9 mouse cellular contexts compared by ENCODE assay signal in the genomic region with DNA sequence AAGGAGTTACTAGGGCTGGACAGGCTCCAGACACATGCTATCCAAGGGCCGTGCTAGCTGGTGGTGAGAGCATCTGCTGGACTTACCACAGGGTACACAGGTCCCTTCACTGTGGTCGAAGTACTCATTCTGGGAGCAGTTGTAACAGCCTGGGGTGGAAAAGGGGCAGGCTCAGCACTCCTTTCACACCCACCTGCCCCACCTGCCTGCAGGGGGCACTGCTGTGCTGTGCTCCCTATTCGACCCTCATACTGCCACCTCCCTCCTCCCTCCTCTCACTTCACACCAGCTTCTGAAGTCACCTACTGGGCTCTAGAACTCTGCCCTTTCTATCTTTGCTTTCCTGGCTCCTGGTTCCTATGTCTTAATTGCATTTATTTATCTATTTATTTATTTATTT. TPM values are rescaled to one million over a fixed set of nuclear protein-coding genes. Genes with fewer than 3 reads are reported as not detected.
DNase-seq lines count a peak whose midpoint lies in the region; ATAC-seq lines count a peak whose summit lies in the region.
"Had no signal": no experiment of that assay in that cellular context is flagged by ENCODE, and none has a peak within 500 bp of the region (broad histone marks: within the 10 kb centered on the region; RNA-seq: fewer than 3 reads in every experiment).

No protein-coding gene starts in this region.

- 62% methylated on average over 3 of the region's 3 CpGs for WGBS in midbrain, embryonic 13.5 days

- no peaks in the 10 kb centered on the region for H3K36me3 ChIP-seq in splenic B cell, adult 2 months (ENCODE audit: control insufficient read depth, insufficient read depth, low read length, poor library complexity, severe bottlenecking)
- no peaks in the 10 kb centered on the region for H3K36me3 ChIP-seq in midbrain, embryonic 13.5 days
- H3K36me3 ChIP-seq: lung, embryonic 15.5 days had no signal

- no peak overlapping the region for H3K27ac ChIP-seq in midbrain, embryonic 13.5 days
- H3K27ac ChIP-seq: lung, embryonic 15.5 days had no signal

- H3K27me3 ChIP-seq in splenic B cell, adult 2 months (ENCODE audit: control insufficient read depth, insufficient read depth, low read length, poor library complexity, severe bottlenecking): no peaks in the 10 kb centered on the region
- H3K27me3 ChIP-seq in midbrain, embryonic 13.5 days: no peaks in the 10 kb centered on the region
- H3K27me3 ChIP-seq: lung, embryonic 15.5 days had no signal

- H3K9ac ChIP-seq in midbrain, embryonic 13.5 days (replicated peaks): no peak overlapping the region
- H3K9ac ChIP-seq: lung, embryonic 15.5 days had no signal

- intact Hi-C loops in left cerebral cortex, postnatal 4 days (cut with DNase I): no loop called here

- H3K4me2 ChIP-seq in midbrain, embryonic 13.5 days (replicated peaks): no peak overlapping the region
- H3K4me2 ChIP-seq: lung, embryonic 15.5 days had no signal

- H3K9me3 ChIP-seq in midbrain, embryonic 13.5 days: no peaks in the 10 kb centered on the region
- H3K9me3 ChIP-seq: lung, embryonic 15.5 days had no signal

- no peak for ATAC-seq in CD4-positive, CD25-positive, alpha-beta regulatory T cell, adult 4 months
- ATAC-seq in monocyte, adult 5-6 weeks (replicated peaks; ENCODE audit: insufficient number of reproducible peaks, low FRiP score, low TSS enrichment, poor library complexity, severe bottlenecking): no peak
- ATAC-seq in midbrain, embryonic 13.5 days: no peak

- peak; percentile 44 for DNase-seq in CD4-positive, CD25-positive, alpha-beta regulatory T cell, adult 2 months (ENCODE audit: low read depth, low spot score)
- DNase-seq in left cerebral cortex, postnatal 4 days: peak; percentile 30
- DNase-seq in left cerebral cortex, adult 8-10 months (ENCODE audit: low spot score in 2 of 2): no peak
- DNase-seq in embryo, embryonic 11.5 days (ENCODE audit: low read depth, low spot score): peak; percentile 9
- DNase-seq in splenic B cell, adult 2 months (ENCODE audit: low read depth, low spot score): peak; percentile 41

- no peak overlapping the region for H3K4me3 ChIP-seq in midbrain, embryonic 13.5 days (replicated peaks)
- H3K4me3 ChIP-seq: lung, embryonic 15.5 days had no signal

- H3K4me1 ChIP-seq in midbrain, embryonic 13.5 days (replicated peaks): no peaks in the 10 kb centered on the region
- H3K4me1 ChIP-seq: lung, embryonic 15.5 days had no signal

RNA-seq across cellular contexts. Expression of a gene that starts 12.0 kb away (rescaled TPM):
- under 1 TPM; 0.28 to 0.37 TPM for polyA plus RNA-seq in CD4-positive, CD25-positive, alpha-beta regulatory T cell, adult 4 months (2017; shearing (Covaris generic))
- total RNA-seq in left cerebral cortex, postnatal 4 days (2021): not detected
- total RNA-seq in left cerebral cortex, adult 8-10 months (2022): not detected
- 0.10 to 0.21 TPM in 2 of 3 replicates, not detected in the other for total RNA-seq in monocyte, adult 5-6 weeks (2017)
- 0.26 and 0.27 TPM in 2 replicates for polyA plus RNA-seq in midbrain, embryonic 13.5 days (2015; fragmentation: Nextera tagmentation; extraction: Ambion mirVana)

RNA-seq across cellular contexts. Expression of a gene that starts 47.0 kb away (rescaled TPM):
- polyA plus RNA-seq in CD4-positive, CD25-positive, alpha-beta regulatory T cell, adult 4 months (2017; shearing (Covaris generic)): not detected
- total RNA-seq in left cerebral cortex, postnatal 4 days (2021): 1 to 10 TPM in 1 of 2 experiments, under 1 TPM in 1; 0.68 to 1.4 TPM
- total RNA-seq in left cerebral cortex, adult 8-10 months (2022): 1 to 10 TPM in 1 of 4 experiments, under 1 TPM in 3; 0.28 to 1.2 (median 0.50) TPM
- total RNA-seq in monocyte, adult 5-6 weeks (2017): not detected in 3 replicates
- polyA plus RNA-seq in midbrain, embryonic 13.5 days (2015; fragmentation: Nextera tagmentation; extraction: Ambion mirVana): 0.09 and 0.27 TPM in 2 replicates

Comparison
In these comparisons a context has a peak if more than half of its experiments do, and no peak if none do; other contexts are left out.
1. DNase-seq: peak in CD4-positive, CD25-positive, alpha-beta regulatory T cell, adult 2 months (single experiment), left cerebral cortex, postnatal 4 days (single experiment), embryo, embryonic 11.5 days (single experiment) and splenic B cell, adult 2 months (single experiment); none in left cerebral cortex, adult 8-10 months (0 of 2).